Comparison of ENCODE assay signal across 9 mouse cellular contexts in genomic region chr16:62974926-62975325, GRCm38 (mm10).
DNase-seq lines count a peak whose midpoint lies in the region; ATAC-seq and TF ChIP-seq lines count a peak whose summit lies in the region.
"Had no signal": no experiment of that assay in that cellular context is flagged by ENCODE, and none has a peak within 500 bp of the region (broad histone marks: within the 10 kb centered on the region; RNA-seq: fewer than 3 reads in every experiment).

No protein-coding gene starts in this region.

- H3K79me2 ChIP-seq in liver, adult 2 months (ENCODE audit: control insufficient read depth, insufficient read depth, low read length), result no peaks in the 10 kb centered on the region

- H3K27me3 ChIP-seq in liver, adult 2 months (ENCODE audit: control insufficient read depth, insufficient read depth, low read length), result no peaks in the 10 kb centered on the region
- H3K27me3 ChIP-seq in liver, embryonic 11.5 days (replicated peaks; ENCODE audit: control insufficient read depth, insufficient read depth, low read length), result no peaks in the 10 kb centered on the region
- no peaks in the 10 kb centered on the region for H3K27me3 ChIP-seq in liver, postnatal 0 days (ENCODE audit: insufficient read depth, low read length)
- H3K27me3 ChIP-seq: embryonic facial prominence, embryonic 15.5 days had no signal

- peak; percentile 7; the same call in 1 of the 2 replicates for TF ChIP-seq CTCF in liver, adult 2 months (IDR thresholded peaks at IDR 0.05; ENCODE audit: low read depth, low read length)
- TF ChIP-seq CTCF in liver, postnatal 0 days (IDR thresholded peaks at IDR 0.05; ENCODE audit: low read depth), result peak; percentile 26; the same call in 1 of the 2 replicates

- no peak for DNase-seq in frontal cortex, postnatal 25 days (ENCODE audit: low spot score in 2 of 2)
- DNase-seq in liver, adult 2 months (ENCODE audit: extremely low read depth, low read depth, low spot score), result no peak
- no peak for DNase-seq in liver, embryonic 11.5 days (ENCODE audit: low spot score)
- DNase-seq in liver, postnatal 0 days, result no peak
- no peak for DNase-seq in Muller cell, postnatal 12 days (ENCODE audit: inconsistent ontology term)

- ATAC-seq in frontal cortex, adult (ENCODE audit: low TSS enrichment), result peak; percentile 74; the same call in 1 of the 2 replicates
- no peak for ATAC-seq in liver, embryonic 11.5 days (replicated peaks; ENCODE audit: low FRiP score)
- peak; percentile 74; the same call in 1 of the 2 replicates for ATAC-seq in cerebellum, adult (ENCODE audit: insufficient number of reproducible peaks, low FRiP score, low TSS enrichment)
- no peak for ATAC-seq in liver, postnatal 0 days
- no peak for ATAC-seq in erythroblast, adult 5-6 weeks (replicated peaks; ENCODE audit: low FRiP score, poor library complexity, severe bottlenecking)

- H3K4me2 ChIP-seq in liver, embryonic 11.5 days, result no peak overlapping the region
- no peak overlapping the region for H3K4me2 ChIP-seq in liver, postnatal 0 days (ENCODE audit: low read depth, low read length)
- H3K4me2 ChIP-seq: embryonic facial prominence, embryonic 15.5 days had no signal

- no peak overlapping the region for H3K4me3 ChIP-seq in liver, adult 2 months (ENCODE audit: insufficient read depth, low read depth, low read length)
- H3K4me3 ChIP-seq in liver, embryonic 11.5 days (ENCODE audit: low read depth, low read length), result no peak overlapping the region
- H3K4me3 ChIP-seq in liver, postnatal 0 days (ENCODE audit: low read depth, low read length), result no peak overlapping the region
- H3K4me3 ChIP-seq: embryonic facial prominence, embryonic 15.5 days had no signal

- no peak for TF ChIP-seq EP300 in liver, postnatal 0 days (IDR thresholded peaks at IDR 0.05; ENCODE audit: low read depth)

- no peak overlapping the region for H3K27ac ChIP-seq in liver, adult 2 months (replicated peaks; ENCODE audit: insufficient read depth, low read depth, low read length)
- H3K27ac ChIP-seq in liver, embryonic 11.5 days (ENCODE audit: low read depth, low read length), result no peak overlapping the region
- no peak overlapping the region for H3K27ac ChIP-seq in liver, postnatal 0 days (ENCODE audit: low read depth)
- H3K27ac ChIP-seq: embryonic facial prominence, embryonic 15.5 days had no signal

- no peaks in the 10 kb centered on the region for H3K4me1 ChIP-seq in liver, adult 2 months (ENCODE audit: control insufficient read depth, insufficient read depth, low read length)
- H3K4me1 ChIP-seq in liver, embryonic 11.5 days (replicated peaks; ENCODE audit: control insufficient read depth, insufficient read depth, low read length), result no peaks in the 10 kb centered on the region
- H3K4me1 ChIP-seq in liver, postnatal 0 days (ENCODE audit: insufficient read depth), result no peaks in the 10 kb centered on the region
- H3K4me1 ChIP-seq: embryonic facial prominence, embryonic 15.5 days had no signal

- H3K9ac ChIP-seq in liver, adult 2 months (ENCODE audit: low read depth, low read length), result no peak overlapping the region
- no peak overlapping the region for H3K9ac ChIP-seq in liver, embryonic 11.5 days (ENCODE audit: low read depth, low read length)
- H3K9ac ChIP-seq in liver, postnatal 0 days (replicated peaks), result no peak overlapping the region
- H3K9ac ChIP-seq: embryonic facial prominence, embryonic 15.5 days had no signal

- TF ChIP-seq POLR2A in liver, adult 2 months (IDR thresholded peaks at IDR 0.05; ENCODE audit: extremely low read depth, insufficient read depth, low read length), result no peak

- no peaks in the 10 kb centered on the region for H3K36me3 ChIP-seq in liver, adult 2 months (ENCODE audit: control insufficient read depth, insufficient read depth, low read length)
- no peaks in the 10 kb centered on the region for H3K36me3 ChIP-seq in liver, embryonic 11.5 days (ENCODE audit: control insufficient read depth, insufficient read depth, low read length)
- H3K36me3 ChIP-seq in liver, postnatal 0 days (replicated peaks; ENCODE audit: insufficient read depth, low read length), result no peaks in the 10 kb centered on the region
- H3K36me3 ChIP-seq: embryonic facial prominence, embryonic 15.5 days had no signal

- 76% methylated on average over 1 of the region's 1 CpGs for WGBS in liver, adult 2 months
- WGBS in liver, embryonic 11.5 days, result 63% methylated on average over 1 of the region's 1 CpGs
- 62% methylated on average over 1 of the region's 1 CpGs for WGBS in liver, postnatal 0 days (ENCODE audit: insufficient replicate concordance)

- no peaks in the 10 kb centered on the region for H3K9me3 ChIP-seq in liver, embryonic 11.5 days (ENCODE audit: control insufficient read depth, low read length)
- no peaks in the 10 kb centered on the region for H3K9me3 ChIP-seq in liver, postnatal 0 days (ENCODE audit: low read length)
- H3K9me3 ChIP-seq: embryonic facial prominence, embryonic 15.5 days had no signal

Comparison
In these comparisons a context has a peak if more than half of its experiments do, and no peak if none do; other contexts are left out.
1. ATAC-seq: peak in frontal cortex, adult (single experiment) and cerebellum, adult (single experiment); none in liver, embryonic 11.5 days (single experiment), liver, postnatal 0 days (single experiment) and erythroblast, adult 5-6 weeks (single experiment).